Mouse (Mus musculus) intestine, embryonic 14.5 days (tissue): ENCODE measurements around the gene Hoxc10. TPM values are rescaled to one million over a fixed set of nuclear protein-coding genes. Genes with fewer than 3 reads are reported as not detected.
A peak's percentile ranks its signal among the peaks of the same experiment; 100 is the strongest.

ENCODE experiments used
- ATAC-seq: fragments of 200-750 bp; cut with Nextera tagmentation; replicated peaks from 2 replicates; pipeline ENCODE4 v1.8.0; 2017; ENCODE audit warnings: low read depth, moderate number of reproducible peaks, moderate TSS enrichment, moderate library complexity; ENCODE audit not compliant: low FRiP score, low TSS enrichment
- DNase-seq: peaks from one replicate; pipeline ENCODE4 v3.0.0-alpha.2; 2018; ENCODE audit warnings: low spot score
- H3K27ac ChIP-seq: fragments of 300-500 bp; sonication (generic); 2 replicates; pipeline ENCODE4 v1.5.1; 2014; ENCODE audit warnings: low read depth, mild to moderate bottlenecking, control low read depth
- H3K27me3 ChIP-seq: fragments of 300-500 bp; sonication (generic); replicated peaks from 2 replicates; pipeline ENCODE4 v1.6.1; 2014; ENCODE audit warnings: low read length, control low read depth; ENCODE audit not compliant: control insufficient read depth, insufficient read depth
- H3K36me3 ChIP-seq: fragments of 300-500 bp; sonication (generic); 2 replicates; pipeline ENCODE4 v1.6.1; 2014; ENCODE audit warnings: low read length, control low read depth; ENCODE audit not compliant: control insufficient read depth, insufficient read depth
- H3K4me1 ChIP-seq: fragments of 300-500 bp; sonication (generic); replicated peaks from 2 replicates; pipeline ENCODE4 v1.6.1; 2014; ENCODE audit warnings: low read length, control low read depth, mixed read lengths; ENCODE audit not compliant: control insufficient read depth, insufficient read depth
- H3K4me2 ChIP-seq: fragments of 300-500 bp; sonication (generic); 2 replicates; pipeline ENCODE4 v1.6.1; 2014; ENCODE audit warnings: low read length
- H3K4me3 ChIP-seq: fragments of 300-500 bp; sonication (generic); 2 replicates; pipeline ENCODE4 v1.5.1; 2014; ENCODE audit warnings: low read depth, low read length, control low read depth, mixed read lengths
- H3K9ac ChIP-seq: fragments of 300-500 bp; sonication (generic); 2 replicates; pipeline ENCODE4 v1.6.1; 2014; ENCODE audit warnings: mild to moderate bottlenecking, low read length
- H3K9me3 ChIP-seq: fragments of 300-500 bp; sonication (generic); 2 replicates; pipeline ENCODE4 v1.6.1; 2016; ENCODE audit warnings: low read length, control low read depth; ENCODE audit not compliant: control insufficient read depth
- WGBS: fragments of 180-500 bp; shearing (Covaris S2); extraction: QIAGEN DNeasy Blood & Tissue Kit; methylation state at CpG from one replicate; pipeline ENCODE4 v1.1.7; 2014; 5-methylcytosine and 5-hydroxymethylcytosine counted together
- polyA plus RNA-seq: library from polyadenylated mRNA; unstranded; fragments of >200 nt; fragmentation: Nextera tagmentation; extraction: Ambion mirVana; gene quantifications from 2 replicates; pipeline ENCODE4 v1.2.1, GENCODE M21; 2014

The Hoxc10 gene
- polyA plus RNA-seq, 1 experiment from 2014 or later: 2.6 TPM

DNA sequence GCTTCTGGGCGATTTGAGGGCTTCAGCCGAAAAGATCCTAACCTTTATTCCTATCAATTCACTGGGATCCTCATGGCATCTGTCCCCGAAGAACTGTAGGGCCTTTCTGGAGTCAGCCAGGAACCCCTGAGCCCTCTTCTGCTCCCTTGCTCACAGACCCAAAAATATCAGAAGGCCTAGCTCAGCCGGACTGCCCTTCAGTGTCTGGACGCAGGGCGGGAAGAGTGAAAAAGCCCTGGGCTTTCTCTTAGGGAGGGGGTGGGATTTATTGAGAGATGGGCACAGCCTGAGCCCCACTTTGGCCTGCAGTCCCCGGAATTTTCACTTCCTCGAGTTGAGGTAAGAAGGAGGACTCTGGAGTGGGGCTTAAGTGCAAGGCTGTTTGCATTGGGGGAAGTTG, 3.3 kb upstream of the Hoxc10 start:
- no peak overlapping the region for H3K4me3 ChIP-seq
- H3K4me1 ChIP-seq: peaks cover 4% of the 10 kb centered on the region; the same call in 1 of the 2 replicates

DNA sequence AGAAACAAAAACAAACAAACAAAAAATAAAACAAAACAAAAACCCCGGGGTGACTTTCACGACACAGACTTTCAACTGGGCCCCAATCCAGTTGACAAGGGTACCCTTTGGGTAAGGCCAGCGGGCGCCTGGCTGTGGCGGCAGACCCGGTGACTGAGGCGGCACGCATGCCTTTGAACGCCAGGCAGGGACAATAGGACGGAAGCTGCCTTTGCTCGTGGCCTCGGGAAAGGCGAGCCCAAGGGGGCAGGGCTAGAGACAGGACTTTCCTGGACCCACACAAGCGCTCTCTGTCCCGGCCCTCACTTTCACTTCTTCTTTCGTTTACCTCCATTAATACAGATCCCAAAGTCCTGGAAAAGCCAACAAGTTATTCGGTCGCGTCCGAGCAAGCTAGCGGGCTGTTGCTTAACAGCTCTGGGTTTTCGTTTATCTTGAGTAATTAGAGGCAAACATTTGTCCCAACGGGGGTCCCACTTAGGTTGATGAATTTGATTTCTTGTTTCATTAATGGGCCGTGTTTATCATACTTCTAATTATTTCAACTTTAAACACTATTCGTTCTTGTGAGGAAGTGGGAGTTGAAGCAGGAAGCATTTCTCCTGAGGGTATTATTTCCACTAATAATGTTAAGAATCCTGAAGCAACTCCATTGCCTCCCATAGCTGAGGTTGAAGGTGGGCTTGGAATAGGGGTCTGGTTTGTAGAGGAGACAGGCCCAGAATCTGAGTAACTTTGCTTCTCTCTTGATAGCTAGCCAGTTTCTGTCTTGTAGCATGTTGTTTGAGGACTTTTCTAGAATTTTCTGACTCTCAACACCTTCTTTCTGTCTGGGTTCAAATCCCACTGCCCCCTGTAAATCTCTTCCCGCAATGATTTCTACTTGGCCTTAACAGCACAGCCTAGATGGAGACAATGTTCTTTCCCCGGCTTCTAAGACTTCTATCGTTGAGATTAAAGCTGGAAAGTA, 2.6 kb upstream of the Hoxc10 start:
- Histone ChIP-seq H3K4me2 (peak overlapping the region; percentile 30), H3K4me1 (peaks cover 4% of the 10 kb centered on the region; the same call in 1 of the 2 replicates), H3K9me3 (no peaks in the 10 kb centered on the region), H3K27ac (no peak overlapping the region), H3K36me3 (no peaks in the 10 kb centered on the region), H3K27me3 (peaks cover 98% of the 10 kb centered on the region), H3K4me3 (0 out of 2 replicates have a peak overlapping the region, but pooled peaks have one; percentile 6), H3K9ac (no peak overlapping the region)
- DNase-seq (peak; percentile 86), ATAC-seq (no peak)
- WGBS: 3% methylated on average over 28 of the region's 28 CpGs

More for the DNA sequence above, 3.3 kb upstream of the Hoxc10 start:
- H3K4me2 ChIP-seq: peak overlapping the region; percentile 30; the same call in 1 of the 2 replicates
- H3K27me3 ChIP-seq: peaks cover 98% of the 10 kb centered on the region
- 5% methylated on average over 8 of the region's 8 CpGs for WGBS
- DNase-seq (no peak), ATAC-seq (no peak)
- H3K9ac ChIP-seq: 0 out of 2 replicates have a peak overlapping the region, but pooled peaks have one; percentile 3
- no peaks in the 10 kb centered on the region for H3K36me3 ChIP-seq
- no peak overlapping the region for H3K27ac ChIP-seq
- H3K9me3 ChIP-seq: no peaks in the 10 kb centered on the region

DNA sequence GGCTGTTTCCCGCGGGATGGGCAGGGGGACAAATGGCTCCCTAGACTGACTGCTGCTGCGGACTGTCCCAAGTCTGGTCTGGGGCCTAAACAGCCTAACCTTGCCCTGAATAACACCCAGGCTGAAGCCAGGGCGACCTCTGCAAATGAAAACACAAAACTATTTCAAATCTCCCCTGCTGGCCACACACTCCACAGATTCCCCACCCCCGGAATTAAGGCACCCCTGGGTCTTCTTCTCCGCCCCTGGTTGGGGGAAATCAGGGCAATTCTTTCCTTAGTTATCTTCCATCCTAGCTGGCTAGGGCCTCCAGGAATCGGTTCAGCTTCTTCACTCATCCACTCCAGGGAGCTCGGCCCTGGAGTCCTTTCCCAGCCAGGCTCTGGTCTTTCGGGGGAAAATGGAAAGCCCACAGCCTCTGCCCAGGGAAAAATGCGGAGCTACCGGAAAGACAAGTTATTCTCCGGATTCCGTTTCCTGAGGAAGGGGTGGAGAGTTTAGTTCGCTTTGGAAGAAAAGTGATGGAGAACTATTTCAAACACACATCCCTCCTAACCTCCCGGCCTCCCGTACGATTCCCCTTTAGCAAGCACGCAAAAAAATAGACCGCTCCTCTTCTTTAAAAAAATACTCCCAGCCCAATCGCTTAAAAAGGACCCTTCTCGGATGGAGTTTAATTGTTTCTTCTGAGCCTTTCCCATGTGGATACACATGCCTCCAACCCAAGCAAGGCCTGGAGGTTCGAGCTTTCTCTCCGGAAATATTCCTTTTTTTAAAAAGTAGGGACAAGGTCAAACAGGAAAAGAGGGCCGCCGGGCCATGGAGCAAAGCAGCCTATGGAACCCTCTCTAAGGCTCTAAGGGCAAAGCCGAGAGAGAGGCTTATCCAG, 1.3 kb upstream of the Hoxc10 start:
- peak; percentile 74 for DNase-seq
- peak overlapping the region; percentile 36 for H3K4me2 ChIP-seq
- peaks cover 98% of the 10 kb centered on the region for H3K27me3 ChIP-seq
- peak overlapping the region; percentile 10; the same call in 1 of the 2 replicates for H3K27ac ChIP-seq
- no peak for ATAC-seq
- H3K9me3 ChIP-seq: no peaks in the 10 kb centered on the region
- H3K4me3 ChIP-seq: peak overlapping the region; percentile 23; the same call in 1 of the 2 replicates
- H3K36me3 ChIP-seq: no peaks in the 10 kb centered on the region
- peaks cover under 1% of the 10 kb centered on the region; the same call in 1 of the 2 replicates for H3K4me1 ChIP-seq
- no peak overlapping the region for H3K9ac ChIP-seq
- 5% methylated on average over 26 of the region's 26 CpGs for WGBS

DNA sequence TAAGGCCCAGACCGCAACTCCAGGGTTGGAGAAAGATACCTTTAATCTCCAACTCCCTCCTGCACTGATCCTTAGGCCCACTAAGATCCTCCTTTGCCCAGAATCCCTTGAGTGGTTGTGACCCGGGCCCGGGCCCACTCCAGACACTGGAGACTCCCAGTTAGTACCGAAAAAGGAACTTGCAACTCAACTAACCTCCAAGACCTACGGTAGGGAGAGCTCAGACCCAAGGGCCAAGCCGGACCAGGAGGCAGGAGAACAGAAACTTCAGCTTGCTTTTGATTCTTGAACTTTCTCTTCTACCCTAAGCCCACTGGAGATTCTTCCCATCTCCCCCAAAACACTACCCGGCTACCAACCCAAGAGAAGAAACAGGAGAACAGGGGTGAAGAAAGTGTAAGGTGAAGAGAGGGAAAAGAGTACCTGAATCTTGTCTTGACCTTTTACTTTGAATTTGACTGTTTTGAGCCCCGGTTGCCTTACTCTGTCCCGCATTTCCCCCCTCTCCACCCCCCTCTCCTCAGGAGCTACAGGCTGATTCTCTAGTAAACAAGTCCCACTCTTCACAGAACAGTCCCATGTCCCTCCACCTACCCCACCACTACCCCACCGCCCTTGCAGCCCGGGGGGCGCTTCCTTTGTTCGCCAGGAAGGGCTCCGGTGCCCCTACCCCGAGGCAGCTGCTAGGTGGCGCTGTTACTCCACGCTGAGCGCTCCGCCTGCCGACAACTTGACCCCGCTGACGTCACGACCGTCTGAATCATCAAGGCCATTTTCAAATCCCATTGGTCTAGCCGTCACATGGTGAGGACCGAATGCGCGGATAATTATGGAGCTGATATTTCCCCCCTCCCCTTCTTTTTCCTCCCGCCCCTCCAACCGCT, 462 bp upstream of the Hoxc10 start:
- H3K4me1 ChIP-seq: no peaks in the 10 kb centered on the region
- WGBS: 4% methylated on average over 28 of the region's 30 CpGs
- no peaks in the 10 kb centered on the region for H3K36me3 ChIP-seq
- H3K4me3 ChIP-seq: peak overlapping the region; percentile 23
- peak overlapping the region; percentile 10; the same call in 1 of the 2 replicates for H3K27ac ChIP-seq
- H3K9ac ChIP-seq: 0 out of 2 replicates have a peak overlapping the region, but pooled peaks have one; percentile 20
- peak overlapping the region; percentile 36 for H3K4me2 ChIP-seq
- ATAC-seq: peak; percentile 73; the same call in 1 of the 2 replicates
- peak; percentile 94 for DNase-seq
- no peaks in the 10 kb centered on the region for H3K9me3 ChIP-seq
- H3K27me3 ChIP-seq: peaks cover 98% of the 10 kb centered on the region

DNA sequence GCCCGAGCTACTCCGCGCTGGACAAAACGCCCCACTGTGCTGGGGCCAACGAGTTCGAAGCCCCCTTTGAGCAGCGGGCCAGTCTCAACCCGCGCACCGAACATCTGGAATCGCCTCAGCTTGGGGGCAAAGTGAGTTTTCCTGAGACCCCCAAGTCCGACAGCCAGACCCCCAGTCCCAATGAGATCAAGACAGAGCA, 615 bp downstream of the Hoxc10 start, which contains the start of gene Hoxc5:
Hoxc5 (plus strand) TSS at position 132 of the 199 bp plus-strand sequence.
- H3K9me3 ChIP-seq: no peaks in the 10 kb centered on the region
- ATAC-seq: no peak
- H3K4me1 ChIP-seq: no peaks in the 10 kb centered on the region
- peak within 1 kb of the TSS; percentile 36 for H3K4me2 ChIP-seq
- H3K36me3 ChIP-seq: no peaks in the 10 kb centered on the region
- peaks cover 99% of the 10 kb centered on the region for H3K27me3 ChIP-seq
- 4% methylated on average over 12 of the region's 12 CpGs for WGBS
- peak within 1 kb of the TSS; percentile 10; the same call in 1 of the 2 replicates for H3K27ac ChIP-seq
- peak within 1 kb of the TSS; percentile 39 for H3K9ac ChIP-seq
- DNase-seq: no peak
- H3K4me3 ChIP-seq: peak within 1 kb of the TSS; percentile 23

DNA sequence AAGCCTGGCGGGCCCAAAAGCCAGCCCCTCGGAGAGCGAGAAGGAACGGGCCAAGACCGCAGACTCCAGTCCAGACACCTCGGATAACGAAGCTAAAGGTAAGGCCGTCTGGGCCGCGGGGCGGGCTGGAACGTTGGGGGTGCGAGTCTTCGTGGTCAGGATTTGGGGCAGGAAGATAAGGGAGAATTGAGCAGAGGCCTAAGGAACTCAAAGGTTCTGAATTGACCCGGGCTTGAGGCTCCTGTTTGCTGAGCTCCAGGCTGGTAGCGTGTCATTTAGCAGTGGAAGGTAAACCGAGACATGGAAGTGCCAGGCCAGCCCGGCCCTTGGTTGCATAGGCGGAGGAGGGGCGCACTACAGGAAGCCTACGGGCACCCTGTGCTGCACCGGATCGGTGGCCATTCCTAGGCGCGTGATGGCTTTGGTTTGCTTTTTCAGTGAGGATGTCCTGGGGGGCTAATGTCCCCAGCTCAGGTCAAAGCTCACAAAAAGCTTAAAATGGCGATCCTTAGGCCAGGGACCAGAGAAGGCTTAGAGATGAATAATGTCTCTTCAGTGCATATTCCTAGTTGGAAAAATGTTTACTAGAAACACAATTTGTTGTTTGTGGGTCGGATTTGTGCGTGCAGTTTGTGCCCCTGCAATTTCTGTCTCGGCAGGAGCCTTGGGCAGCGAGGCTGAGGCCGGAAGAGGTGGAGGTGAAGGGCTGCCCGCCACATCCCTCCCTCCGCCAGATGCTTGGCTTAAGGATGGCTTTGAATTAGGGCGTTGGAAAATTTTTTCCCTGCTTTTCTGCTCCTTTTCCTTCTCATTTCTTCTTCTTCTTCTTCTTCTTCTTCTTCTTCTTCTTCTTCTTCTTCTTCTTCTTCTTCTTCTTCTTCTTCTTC, 1.2 kb downstream of the Hoxc10 start:
- Histone ChIP-seq H3K27me3 (peaks cover 98% of the 10 kb centered on the region), H3K4me3 (peak overlapping the region; percentile 23), H3K9me3 (no peaks in the 10 kb centered on the region), H3K4me2 (peak overlapping the region; percentile 36), H3K36me3 (no peaks in the 10 kb centered on the region), H3K27ac (no peak overlapping the region), H3K4me1 (no peaks in the 10 kb centered on the region), H3K9ac (peak overlapping the region; percentile 39)
- no peak for ATAC-seq
- peak; percentile 73 for DNase-seq
- 3% methylated on average over 34 of the region's 34 CpGs for WGBS

DNA sequence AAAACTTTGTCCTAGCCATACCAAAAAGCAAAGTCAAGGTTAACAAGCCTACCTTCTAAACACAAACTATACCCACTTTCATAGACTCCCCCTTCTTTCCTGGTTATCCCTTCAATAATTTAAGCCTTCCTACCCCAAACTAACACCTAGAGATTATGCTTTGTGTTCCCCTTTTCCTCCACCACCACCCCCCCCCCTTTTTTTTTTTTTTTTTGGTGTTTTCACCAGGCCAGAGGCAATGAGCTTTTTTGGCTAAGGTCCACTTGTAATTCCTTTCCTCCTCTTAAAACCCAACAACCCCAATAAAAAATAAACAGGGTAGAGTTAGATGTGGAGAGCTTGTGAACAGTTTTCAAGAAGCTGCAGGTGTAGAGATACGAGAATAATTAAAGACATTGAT, 2.7 kb downstream of the Hoxc10 start:
- Histone ChIP-seq H3K27ac (no peak overlapping the region), H3K4me2 (no peak overlapping the region), H3K9ac (no peak overlapping the region), H3K36me3 (no peaks in the 10 kb centered on the region), H3K4me3 (0 out of 2 replicates have a peak overlapping the region, but pooled peaks have one; percentile 2), H3K4me1 (no peaks in the 10 kb centered on the region), H3K27me3 (peaks cover 98% of the 10 kb centered on the region), H3K9me3 (no peaks in the 10 kb centered on the region)
- DNase-seq (no peak), ATAC-seq (no peak)
- 38% methylated on average over 1 of the region's 1 CpGs for WGBS
